Mouse (Mus musculus) liver, embryonic 16.5 days (tissue): Measurements from ENCODE around the gene Lilra5. TPM values are rescaled to one million over a fixed set of nuclear protein-coding genes. Genes with fewer than 3 reads are reported as not detected.
"Not testable (repeated sequence)": the region's sequence is repeated elsewhere in the genome, so short reads cannot be mapped to it uniquely, and the experiment has no call there.

ENCODE experiments used
- ATAC-seq: fragments of 200-750 bp; cut with Nextera tagmentation; 2 replicates; pipeline ENCODE4 v1.8.0; 2017; ENCODE audit warnings: low read depth, mild to moderate bottlenecking, moderate number of reproducible peaks, moderate library complexity
- H3K27ac ChIP-seq: fragments of 300-500 bp; sonication (generic); 2 replicates; pipeline ENCODE4 v1.5.1; 2014; ENCODE audit warnings: mild to moderate bottlenecking, low read length
- H3K27me3 ChIP-seq: fragments of 300-500 bp; sonication (generic); 2 replicates; pipeline ENCODE4 v1.6.1; 2014; ENCODE audit warnings: low read depth, low read length, mixed read lengths; ENCODE audit not compliant: control insufficient read depth, insufficient read depth
- H3K36me3 ChIP-seq: fragments of 300-500 bp; sonication (generic); 2 replicates; pipeline ENCODE4 v1.6.1; 2014; ENCODE audit warnings: mild to moderate bottlenecking; ENCODE audit not compliant: control insufficient read depth, insufficient read depth
- H3K4me1 ChIP-seq: fragments of 300-500 bp; sonication (generic); 2 replicates; pipeline ENCODE4 v1.6.1; 2014; ENCODE audit warnings: low read depth, low read length, mixed read lengths; ENCODE audit not compliant: control insufficient read depth
- H3K4me2 ChIP-seq: fragments of 300-500 bp; sonication (generic); 2 replicates; pipeline ENCODE4 v1.6.1; 2014; ENCODE audit warnings: low read depth, low read length, mixed read lengths
- H3K4me3 ChIP-seq: fragments of 300-500 bp; sonication (generic); 2 replicates; pipeline ENCODE4 v1.5.1; 2014; ENCODE audit warnings: low read depth, mild to moderate bottlenecking, low read length
- H3K9ac ChIP-seq: fragments of 300-500 bp; sonication (generic); 2 replicates; pipeline ENCODE4 v1.6.1; 2014; ENCODE audit warnings: low read depth, low read length
- H3K9me3 ChIP-seq: fragments of 300-500 bp; sonication (generic); replicated peaks from 2 replicates; pipeline ENCODE4 v1.6.1; 2016; ENCODE audit warnings: low read length; ENCODE audit not compliant: control insufficient read depth
- WGBS: fragments of 180-500 bp; shearing (Covaris S2); extraction: QIAGEN DNeasy Blood & Tissue Kit; methylation state at CpG from one replicate; pipeline ENCODE4 v1.1.7; 2014; ENCODE audit not compliant: insufficient replicate concordance; 5-methylcytosine and 5-hydroxymethylcytosine counted together
- polyA plus RNA-seq: library from polyadenylated mRNA; unstranded; fragments of >200 nt; fragmentation: Nextera tagmentation; extraction: Ambion mirVana; gene quantifications from 2 replicates; pipeline ENCODE4 v1.2.1, GENCODE M21; 2015

Lilra5 gene
- polyA plus RNA-seq, 1 experiment from 2014 or later: 0.92 TPM

- not testable (repeated sequence) for H3K9ac ChIP-seq, H3K9me3 ChIP-seq, H3K4me3 ChIP-seq, ATAC-seq, H3K36me3 ChIP-seq, H3K27ac ChIP-seq, H3K4me1 ChIP-seq, H3K4me2 ChIP-seq, H3K27me3 ChIP-seq
- 14% methylated on average over 1 of the region's 1 CpGs for WGBS
These were observed 18.5 kb downstream of the Lilra5 start for GRCm38 (mm10) chr7:4256060-4256459.

GRCm38 (mm10) chr7:4260521-4260920 is 23.0 kb downstream of the Lilra5 start:
- H3K36me3 ChIP-seq, H3K4me3 ChIP-seq, H3K27me3 ChIP-seq, H3K4me2 ChIP-seq, H3K4me1 ChIP-seq, H3K9ac ChIP-seq, H3K27ac ChIP-seq, H3K9me3 ChIP-seq, ATAC-seq: not testable (repeated sequence)
- 86% methylated on average over 1 of the region's 1 CpGs for WGBS

GRCm38 (mm10) chr7:4272106-4272505 is 34.6 kb downstream of the Lilra5 start:
- H3K27me3 ChIP-seq, ATAC-seq, H3K4me3 ChIP-seq, H3K36me3 ChIP-seq, H3K27ac ChIP-seq, H3K9ac ChIP-seq, H3K4me1 ChIP-seq, H3K9me3 ChIP-seq, H3K4me2 ChIP-seq: not testable (repeated sequence)
- WGBS: 32% methylated on average over 1 of the region's 1 CpGs

- not testable (repeated sequence) for H3K27ac ChIP-seq, ATAC-seq, H3K4me3 ChIP-seq, H3K4me2 ChIP-seq, H3K27me3 ChIP-seq, H3K9ac ChIP-seq, H3K36me3 ChIP-seq, H3K9me3 ChIP-seq, H3K4me1 ChIP-seq
- WGBS: 27% methylated on average over 2 of the region's 2 CpGs
These were observed 36.3 kb downstream of the Lilra5 start for GRCm38 (mm10) chr7:4273874-4274273.

- H3K9ac ChIP-seq, H3K27me3 ChIP-seq, H3K36me3 ChIP-seq, H3K4me3 ChIP-seq, H3K9me3 ChIP-seq, H3K4me2 ChIP-seq, H3K4me1 ChIP-seq, ATAC-seq, H3K27ac ChIP-seq: not testable (repeated sequence)
- WGBS: 58% methylated on average over 10 of the region's 10 CpGs
These were observed 37.9 kb downstream of the Lilra5 start for GRCm38 (mm10) chr7:4275500-4275899.

- Histone ChIP-seq H3K4me3 (no peak overlapping the region), H3K36me3 (no peaks in the 10 kb centered on the region), H3K27ac (no peak overlapping the region), H3K4me1 (no peaks in the 10 kb centered on the region), H3K27me3 (no peaks in the 10 kb centered on the region), H3K4me2 (no peak overlapping the region), H3K9ac (no peak overlapping the region), H3K9me3 (no peaks in the 10 kb centered on the region)
- 49% methylated on average over 5 of the region's 5 CpGs for WGBS
- ATAC-seq: no peak
These were observed 55.1 kb downstream of the Lilra5 start for GRCm38 (mm10) chr7:4292638-4293037.

Other genes with a start within 250 kb of the Lilra5 start
- 2.0 and 2.4 TPM in 2 replicates for gene Lair1, start 174.6 kb upstream of the Lilra5 start, polyA plus RNA-seq
- 0.20 and 0.50 TPM in 2 replicates for gene Ttyh1, start 118.3 kb upstream of the Lilra5 start, polyA plus RNA-seq
- 20.2 and 23.4 TPM in 2 replicates for gene Leng8, start 100.7 kb upstream of the Lilra5 start, polyA plus RNA-seq
- 1.0 and 1.2 TPM in 2 replicates for gene Leng9, start 87.4 kb upstream of the Lilra5 start, polyA plus RNA-seq
- 5.5 and 6.7 TPM in 2 replicates for gene Cdc42ep5, start 72.9 kb upstream of the Lilra5 start, polyA plus RNA-seq
- gene Ncr1, start 100.0 kb downstream of the Lilra5 start, polyA plus RNA-seq: 0.09 and 0.18 TPM in 2 replicates
- gene Gp6, start 160.0 kb downstream of the Lilra5 start, polyA plus RNA-seq: 3.2 and 3.3 TPM in 2 replicates
- 4.2 and 4.3 TPM in 2 replicates for gene Rdh13, start 207.9 kb downstream of the Lilra5 start, polyA plus RNA-seq
- 1.1 and 2.6 TPM in 2 replicates for gene Eps8l1, start 222.9 kb downstream of the Lilra5 start, polyA plus RNA-seq